Mouse (Mus musculus): ENCODE measurements around the gene Ftcd. TPM values are rescaled to one million over a fixed set of nuclear protein-coding genes. Genes with fewer than 3 reads are reported as not detected.

Ftcd gene
- not detected for total RNA-seq (2023)

GRCm38 (mm10) chr10:76575374-76575773 is at the start of gene Ftcd:
Gene Ftcd (plus strand): TSS chr10:76575648.

GRCm38 (mm10) chr10:76531375-76531774 is 44.1 kb upstream of the Ftcd start, which contains the start of gene Lss:
Gene Lss (plus strand): TSS chr10:76531588.

GRCm38 (mm10) chr10:76561972-76562371 is 13.5 kb upstream of the Ftcd start, which contains the start of gene Spatc1l:
Gene Spatc1l (plus strand): TSS chr10:76562272.

DNA sequence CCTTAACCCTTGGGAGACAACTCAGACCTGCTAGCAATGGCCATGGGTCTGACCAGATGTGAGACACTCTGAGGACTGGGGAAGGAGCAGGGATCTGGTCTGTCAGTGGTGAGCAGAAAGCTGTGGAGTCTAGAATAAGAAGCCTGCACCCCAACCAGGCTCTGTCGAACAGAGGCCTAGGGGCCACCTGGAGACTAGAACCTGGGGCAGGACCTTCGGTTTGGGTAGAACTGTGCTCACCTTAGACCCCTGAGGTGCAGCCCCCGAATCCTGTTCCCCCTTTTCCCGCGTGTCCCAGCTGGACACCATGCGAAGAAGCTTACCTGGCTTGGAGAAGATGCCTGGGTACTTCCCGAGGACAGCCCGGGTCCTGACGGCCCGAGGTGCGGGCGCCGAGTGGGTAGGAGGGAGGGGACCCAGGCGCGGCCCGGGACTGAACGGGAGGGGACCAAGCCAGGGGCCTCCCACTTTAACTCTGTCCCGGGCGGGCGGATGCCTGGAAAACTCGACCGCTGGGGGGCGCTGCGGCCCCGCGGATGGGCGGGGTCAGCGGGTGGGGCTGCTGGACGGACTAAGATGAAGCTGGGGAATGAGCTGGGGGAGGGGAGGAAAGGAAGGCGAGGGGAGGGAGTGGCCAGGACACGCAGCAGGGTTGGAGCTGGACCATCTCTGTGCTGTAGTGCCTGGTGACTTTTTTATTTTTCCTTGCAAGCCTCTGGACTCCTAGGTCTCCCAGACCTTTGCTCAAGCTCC is 47.7 kb downstream of the Ftcd start, which contains the start of gene Col6a2:
Gene Col6a2 (minus strand): TSS at position 703 of the 753 bp plus-strand sequence.

Other genes starting within 250 kb of the Ftcd start
- gene Dip2a, start 230.4 kb upstream of the Ftcd start, total RNA-seq (2023), result 2.6 TPM
- gene AC141477.1, start 135.2 kb upstream of the Ftcd start, total RNA-seq (2023), result not detected
- 67.8 TPM for gene Pcnt, start 132.9 kb upstream of the Ftcd start, total RNA-seq (2023)
- not detected for gene 2610028H24Rik, start 126.6 kb upstream of the Ftcd start, total RNA-seq (2023)
- gene Mcm3ap, start 106.7 kb upstream of the Ftcd start, total RNA-seq (2023), result 74.8 TPM
- gene Ybey, start 106.5 kb upstream of the Ftcd start, total RNA-seq (2023), result 1.5 TPM
- 28.1 TPM for gene Lss, start 44.1 kb upstream of the Ftcd start, total RNA-seq (2023)
- not detected for gene Spatc1l, start 13.4 kb upstream of the Ftcd start, total RNA-seq (2023)
- 0.21 TPM for gene Col6a2, start 48.0 kb downstream of the Ftcd start, total RNA-seq (2023)
- not detected for gene Col6a1, start 150.5 kb downstream of the Ftcd start, total RNA-seq (2023)